Mouse (Mus musculus): ENCODE measurements around the gene Eif5.

DNA sequence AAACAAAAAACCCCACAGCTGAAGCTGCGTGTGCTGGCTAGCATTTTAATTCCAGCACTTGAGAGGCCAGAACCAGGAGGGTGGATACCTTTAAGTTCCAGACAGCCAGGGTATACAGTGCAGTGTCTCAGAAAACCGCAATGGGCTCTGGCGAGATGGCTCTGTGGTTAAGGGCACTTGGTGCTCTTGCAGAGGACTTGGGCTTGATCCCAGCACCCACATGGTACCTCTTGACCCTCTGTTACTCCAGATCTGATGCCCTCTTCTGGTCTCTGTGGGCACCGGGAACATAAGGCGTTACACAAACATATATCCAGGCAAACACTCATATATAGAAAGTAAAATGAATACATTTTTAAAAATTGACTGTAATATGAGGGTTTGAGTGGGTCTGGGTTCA, 27.5 kb downstream of the Eif5 start:
- TF ChIP-seq POLR2A (IDR thresholded peaks at IDR 0.05; ENCODE audit: extremely low read depth, insufficient read depth, low read length), result no peak
- no peak for TF ChIP-seq CTCF (IDR thresholded peaks at IDR 0.05; ENCODE audit: low read depth, low read length)

All from liver, adult 2 months (tissue).